Mouse (Mus musculus): ENCODE results near the gene Gss.
"Not testable (repeated sequence)": the region's sequence is repeated elsewhere in the genome, so short reads cannot be mapped to it uniquely, and the experiment has no call there.

Gss gene

GRCm38 (mm10) chr2:155573996-155574395 is 18.6 kb downstream of the Gss start:
- DNase-seq (ENCODE audit: low read depth), result no peak

GRCm38 (mm10) chr2:155573001-155573400 is 19.6 kb downstream of the Gss start:
- DNase-seq (ENCODE audit: low read depth), result no peak

- DNase-seq (ENCODE audit: low read depth), result peak; percentile 24
Measured at GRCm38 (mm10) chr2:155569223-155569807, 23.3 kb downstream of the Gss start.

- DNase-seq (ENCODE audit: low read depth), result peak; percentile 79
Measured at GRCm38 (mm10) chr2:155567751-155568150, 24.9 kb downstream of the Gss start.

- DNase-seq (ENCODE audit: low read depth), result no peak
Measured at GRCm38 (mm10) chr2:155562934-155563333, 29.7 kb downstream of the Gss start.

GRCm38 (mm10) chr2:155562209-155562608 is 30.4 kb downstream of the Gss start:
- DNase-seq (ENCODE audit: low read depth), result no peak

GRCm38 (mm10) chr2:155554426-155554985 is 38.1 kb downstream of the Gss start:
- peak; percentile 53 for DNase-seq (ENCODE audit: low read depth)

- peak; percentile 80 for DNase-seq (ENCODE audit: low read depth)
Measured at GRCm38 (mm10) chr2:155552949-155553354, 39.7 kb downstream of the Gss start.

GRCm38 (mm10) chr2:155552336-155552735 is 40.3 kb downstream of the Gss start:
- DNase-seq (ENCODE audit: low read depth), result no peak

GRCm38 (mm10) chr2:155546955-155547354 is 45.7 kb downstream of the Gss start:
- no peak for DNase-seq (ENCODE audit: low read depth)

- DNase-seq (ENCODE audit: low read depth), result peak; percentile 70
Measured at GRCm38 (mm10) chr2:155540822-155541458, 51.7 kb downstream of the Gss start.

- DNase-seq (ENCODE audit: low read depth), result no peak
Measured at GRCm38 (mm10) chr2:155539696-155540095, 52.9 kb downstream of the Gss start.

GRCm38 (mm10) chr2:155538463-155539057 is 54.0 kb downstream of the Gss start:
- DNase-seq (ENCODE audit: low read depth), result not testable (repeated sequence)

GRCm38 (mm10) chr2:155537761-155538462 is 54.7 kb downstream of the Gss start:
- DNase-seq (ENCODE audit: low read depth), result peak; percentile 58

- DNase-seq (ENCODE audit: low read depth), result no peak
Measured at GRCm38 (mm10) chr2:155536292-155536691, 56.3 kb downstream of the Gss start.

GRCm38 (mm10) chr2:155527367-155527766 is 65.2 kb downstream of the Gss start:
- DNase-seq (ENCODE audit: low read depth), result peak; percentile 78

GRCm38 (mm10) chr2:155524378-155524777 is 68.2 kb downstream of the Gss start:
- DNase-seq (ENCODE audit: low read depth), result peak; percentile 91

- DNase-seq (ENCODE audit: low read depth), result no peak
Measured at GRCm38 (mm10) chr2:155523706-155524105, 68.9 kb downstream of the Gss start.

- DNase-seq (ENCODE audit: low read depth), result peak; percentile 65
Measured at GRCm38 (mm10) chr2:155518531-155519270, 73.9 kb downstream of the Gss start.

- peak; percentile 100 for DNase-seq (ENCODE audit: low read depth)
Measured at GRCm38 (mm10) chr2:155517455-155518423, 74.9 kb downstream of the Gss start, which contains the start of the genes Acss2 and Ggt7. Gene Acss2 (plus strand): TSS chr2:155517948. Gene Ggt7 (minus strand): TSS chr2:155518237.
